Mouse (Mus musculus) ES-Bruce4 (cell line): ENCODE data around the gene Pou3f4.

Experiments
- EP300 ChIP-seq: IDR thresholded peaks from 2 replicates; pipeline ENCODE4 v1.6.1; 2011; ENCODE audit warnings: low read depth, low read length; ENCODE audit not compliant: insufficient read depth
- POLR2A ChIP-seq: IDR thresholded peaks from one replicate; pipeline ENCODE4 v1.8.1; 2011; ENCODE audit warnings: low read length; ENCODE audit not compliant: insufficient read depth

DNA sequence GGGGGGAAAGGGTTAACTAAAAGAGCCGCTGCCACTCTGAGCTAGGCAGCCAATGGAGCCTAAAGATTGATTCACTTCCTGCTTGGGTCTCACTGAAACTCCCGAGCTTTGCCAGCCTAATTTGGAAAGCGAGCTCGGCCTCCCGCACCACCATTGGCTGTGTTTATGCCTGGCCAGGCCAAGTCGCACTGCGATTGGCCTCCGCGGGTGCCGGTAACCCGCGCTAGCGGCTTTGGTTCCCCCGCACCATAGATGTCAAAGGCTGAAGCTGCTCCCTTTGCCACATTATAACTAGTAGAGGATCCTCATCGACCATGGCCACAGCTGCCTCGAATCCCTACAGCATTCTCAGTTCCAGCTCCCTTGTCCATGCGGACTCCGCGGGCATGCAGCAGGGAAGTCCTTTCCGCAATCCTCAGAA is at the start of gene Pou3f4:
- TF ChIP-seq POLR2A: no peak
- TF ChIP-seq EP300: no peak
